Mouse (Mus musculus) liver, embryonic 16.5 days (tissue): Measurements from ENCODE around the gene Selenon. TPM values are rescaled to one million over a fixed set of nuclear protein-coding genes. Genes with fewer than 3 reads are reported as not detected.

ENCODE experiments used
- ATAC-seq: fragments of 200-750 bp; cut with Nextera tagmentation; 2 replicates; pipeline ENCODE4 v1.8.0; 2017; ENCODE audit warnings: low read depth, mild to moderate bottlenecking, moderate number of reproducible peaks, moderate library complexity
- H3K27ac ChIP-seq: fragments of 300-500 bp; sonication (generic); 2 replicates; pipeline ENCODE4 v1.5.1; 2014; ENCODE audit warnings: mild to moderate bottlenecking, low read length
- H3K27me3 ChIP-seq: fragments of 300-500 bp; sonication (generic); 2 replicates; pipeline ENCODE4 v1.6.1; 2014; ENCODE audit warnings: low read depth, low read length, mixed read lengths; ENCODE audit not compliant: control insufficient read depth, insufficient read depth
- H3K36me3 ChIP-seq: fragments of 300-500 bp; sonication (generic); 2 replicates; pipeline ENCODE4 v1.6.1; 2014; ENCODE audit warnings: mild to moderate bottlenecking; ENCODE audit not compliant: control insufficient read depth, insufficient read depth
- H3K4me1 ChIP-seq: fragments of 300-500 bp; sonication (generic); 2 replicates; pipeline ENCODE4 v1.6.1; 2014; ENCODE audit warnings: low read depth, low read length, mixed read lengths; ENCODE audit not compliant: control insufficient read depth
- H3K4me2 ChIP-seq: fragments of 300-500 bp; sonication (generic); 2 replicates; pipeline ENCODE4 v1.6.1; 2014; ENCODE audit warnings: low read depth, low read length, mixed read lengths
- H3K4me3 ChIP-seq: fragments of 300-500 bp; sonication (generic); 2 replicates; pipeline ENCODE4 v1.5.1; 2014; ENCODE audit warnings: low read depth, mild to moderate bottlenecking, low read length
- H3K9ac ChIP-seq: fragments of 300-500 bp; sonication (generic); 2 replicates; pipeline ENCODE4 v1.6.1; 2014; ENCODE audit warnings: low read depth, low read length
- H3K9me3 ChIP-seq: fragments of 300-500 bp; sonication (generic); replicated peaks from 2 replicates; pipeline ENCODE4 v1.6.1; 2016; ENCODE audit warnings: low read length; ENCODE audit not compliant: control insufficient read depth
- WGBS: fragments of 180-500 bp; shearing (Covaris S2); extraction: QIAGEN DNeasy Blood & Tissue Kit; methylation state at CpG from one replicate; pipeline ENCODE4 v1.1.7; 2014; ENCODE audit not compliant: insufficient replicate concordance; 5-methylcytosine and 5-hydroxymethylcytosine counted together
- polyA plus RNA-seq: library from polyadenylated mRNA; unstranded; fragments of >200 nt; fragmentation: Nextera tagmentation; extraction: Ambion mirVana; gene quantifications from 2 replicates; pipeline ENCODE4 v1.2.1, GENCODE M21; 2015

The Selenon gene
- polyA plus RNA-seq, 1 experiment from 2014 or later = 1.3 TPM

- Histone ChIP-seq H3K36me3 (peaks cover 36% of the 10 kb centered on the region), H3K4me3 (no peak overlapping the region)
- WGBS = 73% methylated on average over 4 of the region's 4 CpGs
These were observed 28.5 kb downstream of the Selenon start for GRCm38 (mm10) chr4:134523447-134523846.

GRCm38 (mm10) chr4:134519281-134519680 lies 32.7 kb downstream of the Selenon start:
- Histone ChIP-seq H3K4me2 (no peak overlapping the region), H3K27me3 (no peaks in the 10 kb centered on the region), H3K9me3 (no peaks in the 10 kb centered on the region), H3K9ac (no peak overlapping the region), H3K4me1 (peaks cover 22% of the 10 kb centered on the region), H3K4me3 (no peak overlapping the region), H3K27ac (no peak overlapping the region), H3K36me3 (peaks cover 26% of the 10 kb centered on the region)
- ATAC-seq = no peak

More at GRCm38 (mm10) chr4:134523447-134523846, 28.5 kb downstream of the Selenon start:
- H3K27me3 ChIP-seq = no peaks in the 10 kb centered on the region
- H3K4me1 ChIP-seq = no peaks in the 10 kb centered on the region
- no peak overlapping the region for H3K9ac ChIP-seq
- no peak overlapping the region for H3K4me2 ChIP-seq
- no peaks in the 10 kb centered on the region for H3K9me3 ChIP-seq
- H3K27ac ChIP-seq = no peak overlapping the region
- no peak for ATAC-seq

DNA sequence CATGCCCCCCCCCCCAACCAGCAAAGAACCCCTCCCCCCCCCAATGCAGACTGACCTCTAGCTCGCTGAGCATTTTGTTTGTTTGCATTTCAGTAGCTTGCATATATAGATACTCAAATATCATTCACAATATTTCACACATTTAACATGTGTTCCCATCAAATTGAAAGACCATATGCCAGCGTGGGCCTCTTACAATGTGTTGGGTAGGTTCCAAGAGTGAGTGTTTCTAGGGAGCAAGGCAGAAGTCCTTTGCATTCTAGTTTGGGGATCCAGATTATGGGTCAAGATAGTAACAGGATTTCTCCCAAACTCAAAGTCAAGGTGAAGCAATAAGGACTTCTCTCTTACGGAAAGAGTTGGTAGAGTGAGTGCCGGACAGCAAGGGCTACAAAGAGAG lies 33.4 kb downstream of the Selenon start:
- peaks cover 29% of the 10 kb centered on the region for H3K4me1 ChIP-seq
- H3K4me2 ChIP-seq = no peak overlapping the region
- H3K27me3 ChIP-seq = no peaks in the 10 kb centered on the region
- peaks cover 23% of the 10 kb centered on the region for H3K36me3 ChIP-seq
- H3K9me3 ChIP-seq = no peaks in the 10 kb centered on the region
- no peak for ATAC-seq
- H3K9ac ChIP-seq = no peak overlapping the region
- H3K4me3 ChIP-seq = no peak overlapping the region
- WGBS = 87% methylated on average over 4 of the region's 4 CpGs
- no peak overlapping the region for H3K27ac ChIP-seq

DNA sequence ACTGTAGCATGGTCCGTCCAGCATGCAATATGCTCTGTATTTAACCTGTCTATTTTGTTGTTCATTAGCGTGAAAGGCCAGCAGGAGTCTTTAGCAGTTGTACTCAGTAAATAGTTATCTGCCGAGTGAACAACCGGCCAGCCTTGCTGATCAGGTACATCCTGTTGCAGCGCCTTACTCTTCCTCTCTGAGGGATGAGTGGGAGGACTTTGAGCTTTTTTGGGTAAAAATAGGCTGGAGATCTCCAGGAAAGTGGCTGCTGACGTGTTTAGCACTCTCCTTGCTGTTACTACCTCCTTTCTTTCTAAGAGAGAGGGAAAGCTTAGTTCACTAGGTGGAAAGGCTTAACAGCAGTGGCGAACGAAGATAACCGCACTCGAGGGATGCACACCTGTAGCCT lies 34.2 kb downstream of the Selenon start:
- peaks cover 34% of the 10 kb centered on the region for H3K4me1 ChIP-seq
- H3K4me3 ChIP-seq = no peak overlapping the region
- no peak overlapping the region for H3K27ac ChIP-seq
- H3K4me2 ChIP-seq = no peak overlapping the region
- H3K9me3 ChIP-seq = no peaks in the 10 kb centered on the region
- H3K27me3 ChIP-seq = no peaks in the 10 kb centered on the region
- no peak overlapping the region for H3K9ac ChIP-seq
- peaks cover 17% of the 10 kb centered on the region for H3K36me3 ChIP-seq
- no peak for ATAC-seq
- WGBS = 65% methylated on average over 10 of the region's 10 CpGs

DNA sequence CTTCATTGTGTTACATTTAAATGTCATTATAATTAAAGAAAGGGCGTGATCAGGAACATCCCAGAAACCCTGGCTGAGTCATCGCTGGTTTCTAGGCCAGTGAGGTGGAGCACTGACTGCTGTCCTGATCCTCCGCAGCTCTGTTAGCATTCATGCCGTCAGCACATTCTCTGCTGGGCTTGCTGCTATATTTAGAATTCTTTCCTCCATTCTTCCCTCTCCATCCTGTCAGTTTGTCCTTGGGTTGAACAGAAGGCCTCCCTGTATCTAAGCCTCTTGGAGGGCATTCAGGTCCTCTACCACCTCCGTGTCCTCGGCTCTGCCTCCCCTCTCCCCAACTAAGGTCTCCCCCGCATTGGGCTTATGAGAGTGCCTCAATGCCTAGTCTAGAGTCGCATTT lies 35.0 kb downstream of the Selenon start:
- Histone ChIP-seq H3K9ac (no peak overlapping the region), H3K27me3 (no peaks in the 10 kb centered on the region), H3K9me3 (no peaks in the 10 kb centered on the region), H3K4me3 (no peak overlapping the region), H3K4me1 (peaks cover 40% of the 10 kb centered on the region), H3K36me3 (peaks cover 15% of the 10 kb centered on the region), H3K27ac (0 out of 2 replicates have a peak overlapping the region, but pooled peaks have one; percentile 2), H3K4me2 (no peak overlapping the region)
- WGBS = 66% methylated on average over 8 of the region's 8 CpGs
- no peak for ATAC-seq

GRCm38 (mm10) chr4:134515614-134516013 lies 36.4 kb downstream of the Selenon start:
- no peaks in the 10 kb centered on the region for H3K27me3 ChIP-seq
- no peak overlapping the region; the same call in 1 of the 2 replicates for H3K27ac ChIP-seq
- H3K9me3 ChIP-seq = no peaks in the 10 kb centered on the region
- H3K4me3 ChIP-seq = no peak overlapping the region
- no peak for ATAC-seq
- H3K36me3 ChIP-seq = peaks cover 8% of the 10 kb centered on the region
- H3K9ac ChIP-seq = no peak overlapping the region
- WGBS = 55% methylated on average over 7 of the region's 7 CpGs
- H3K4me2 ChIP-seq = no peak overlapping the region
- peaks cover 43% of the 10 kb centered on the region for H3K4me1 ChIP-seq

GRCm38 (mm10) chr4:134514309-134514930 lies 37.5 kb downstream of the Selenon start:
- H3K9ac ChIP-seq = peak overlapping the region; percentile 41; the same call in 1 of the 2 replicates
- H3K4me1 ChIP-seq = peaks cover 47% of the 10 kb centered on the region
- 62% methylated on average over 11 of the region's 11 CpGs for WGBS

GRCm38 (mm10) chr4:134512798-134513197 lies 39.2 kb downstream of the Selenon start:
- peak; percentile 50 for ATAC-seq
- H3K27ac ChIP-seq = peak overlapping the region; percentile 80

More at GRCm38 (mm10) chr4:134514309-134514930, 37.5 kb downstream of the Selenon start:
- Histone ChIP-seq H3K27me3 (no peaks in the 10 kb centered on the region), H3K4me3 (peak overlapping the region; percentile 26), H3K27ac (peak overlapping the region; percentile 15; the same call in 1 of the 2 replicates), H3K4me2 (peak overlapping the region; percentile 59), H3K36me3 (peaks cover 5% of the 10 kb centered on the region; the same call in 1 of the 2 replicates), H3K9me3 (no peaks in the 10 kb centered on the region)
- ATAC-seq = no peak

GRCm38 (mm10) chr4:134511730-134512129 lies 40.2 kb downstream of the Selenon start:
- ATAC-seq = no peak
- peak overlapping the region; percentile 87 for H3K9ac ChIP-seq
- H3K36me3 ChIP-seq = peaks cover 8% of the 10 kb centered on the region; the same call in 1 of the 2 replicates
- peak overlapping the region; percentile 98 for H3K4me2 ChIP-seq
- H3K9me3 ChIP-seq = no peaks in the 10 kb centered on the region
- peaks cover 58% of the 10 kb centered on the region for H3K4me1 ChIP-seq
- H3K4me3 ChIP-seq = peak overlapping the region; percentile 84
- WGBS = 19% methylated on average over 6 of the region's 6 CpGs
- H3K27me3 ChIP-seq = no peaks in the 10 kb centered on the region
- H3K27ac ChIP-seq = peak overlapping the region; percentile 88

More at GRCm38 (mm10) chr4:134512798-134513197, 39.2 kb downstream of the Selenon start:
- Histone ChIP-seq H3K4me2 (peak overlapping the region; percentile 98), H3K4me3 (peak overlapping the region; percentile 84), H3K9ac (peak overlapping the region; percentile 58), H3K27me3 (no peaks in the 10 kb centered on the region), H3K4me1 (peaks cover 54% of the 10 kb centered on the region), H3K9me3 (no peaks in the 10 kb centered on the region), H3K36me3 (peaks cover 5% of the 10 kb centered on the region; the same call in 1 of the 2 replicates)
- WGBS = 6% methylated on average over 15 of the region's 15 CpGs
